Mouse (Mus musculus): Measurements from ENCODE around the gene Tnfrsf22. TPM values are rescaled to one million over a fixed set of nuclear protein-coding genes. Genes with fewer than 3 reads are reported as not detected.

The Tnfrsf22 gene
- total RNA-seq, 2 experiments from 2014 or later: 5.7 to 13.6 TPM

DNA sequence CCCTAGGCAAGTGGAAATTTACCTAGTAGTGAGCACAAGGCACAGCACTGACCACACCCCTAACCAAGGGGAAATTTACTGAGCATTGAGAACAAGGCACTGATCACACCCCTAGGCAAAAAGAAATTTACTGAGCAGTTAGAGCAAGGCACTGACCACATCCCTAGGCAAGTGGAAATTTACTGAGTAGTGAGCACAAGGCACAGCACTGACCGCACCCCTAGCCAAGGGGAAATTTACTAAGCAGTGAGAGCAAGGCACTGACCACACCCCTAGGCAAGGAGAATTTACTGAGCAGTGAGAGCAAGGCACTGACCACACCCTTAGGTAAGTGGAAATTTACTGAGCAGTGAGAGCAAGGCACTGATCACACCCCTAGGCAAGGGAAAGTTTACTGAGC, 12.8 kb downstream of the Tnfrsf22 start:
- peak; percentile 61 for ATAC-seq (replicated peaks; ENCODE audit: poor library complexity)

DNA sequence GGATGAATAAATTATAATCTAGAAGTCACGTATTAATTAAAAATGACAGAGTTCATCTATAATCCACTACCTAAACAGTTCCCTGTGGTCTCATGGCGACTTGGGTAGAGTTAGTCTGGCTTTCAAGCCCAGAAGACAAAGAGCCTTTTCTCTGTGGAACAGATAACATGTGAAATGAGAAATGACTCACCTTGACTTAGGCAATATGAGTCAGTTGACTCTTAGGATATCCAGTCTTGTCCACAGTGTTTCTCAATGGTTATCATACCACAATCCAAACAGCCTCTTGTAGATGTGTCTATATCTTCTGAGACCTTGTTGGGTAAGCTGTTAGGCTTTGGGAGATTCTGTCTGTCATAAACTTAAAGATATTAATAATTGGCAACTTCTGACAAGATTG, 18.0 kb downstream of the Tnfrsf22 start:
- ATAC-seq (replicated peaks; ENCODE audit: poor library complexity): peak; percentile 28; the same call in 1 of the 2 replicates

DNA sequence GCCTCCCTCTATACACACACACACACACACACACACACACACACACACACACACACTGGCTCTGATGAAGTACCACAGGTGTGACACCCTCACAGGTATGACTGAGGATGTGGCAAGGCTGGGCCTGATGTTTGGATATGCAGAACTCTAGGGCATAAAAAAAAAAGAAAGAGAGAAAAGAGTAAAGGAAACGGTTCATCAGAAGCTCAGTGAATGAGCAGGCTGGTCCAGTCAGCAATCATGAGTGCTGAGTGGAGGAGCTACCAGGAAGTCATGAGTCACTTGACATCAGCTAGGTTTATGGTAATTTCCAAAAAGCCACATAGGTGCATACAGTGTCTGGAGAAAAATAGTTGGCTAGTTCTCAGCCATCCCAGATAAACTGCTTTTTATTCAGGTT, 20.0 kb downstream of the Tnfrsf22 start:
- no peak for ATAC-seq (replicated peaks; ENCODE audit: poor library complexity)

DNA sequence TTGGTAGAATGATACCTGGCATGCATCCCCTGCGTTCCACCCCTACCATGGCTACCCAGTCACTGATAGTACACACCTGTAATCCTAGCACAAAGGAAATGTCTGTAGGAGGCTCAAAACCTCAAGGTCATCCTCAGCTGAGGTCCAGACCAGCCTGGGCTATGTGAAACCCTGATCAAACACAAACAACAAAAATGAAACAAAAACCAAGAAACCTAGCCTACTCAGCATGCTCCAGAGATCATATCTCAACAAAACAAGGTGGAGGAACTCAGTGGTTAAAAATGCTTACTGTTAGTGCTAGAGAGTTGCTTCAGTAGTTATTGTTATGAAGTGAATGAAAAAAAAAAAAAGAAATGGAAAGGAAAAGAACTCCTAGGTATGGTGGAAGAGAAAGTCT, 20.9 kb downstream of the Tnfrsf22 start, which contains the start of gene Tnfrsf26:
TSS of gene Tnfrsf26 (minus strand) at position 183 of the 400 bp plus-strand sequence.
- ATAC-seq (replicated peaks; ENCODE audit: poor library complexity): 0 out of 2 replicates have a peak, but pooled peaks have one; percentile 10

DNA sequence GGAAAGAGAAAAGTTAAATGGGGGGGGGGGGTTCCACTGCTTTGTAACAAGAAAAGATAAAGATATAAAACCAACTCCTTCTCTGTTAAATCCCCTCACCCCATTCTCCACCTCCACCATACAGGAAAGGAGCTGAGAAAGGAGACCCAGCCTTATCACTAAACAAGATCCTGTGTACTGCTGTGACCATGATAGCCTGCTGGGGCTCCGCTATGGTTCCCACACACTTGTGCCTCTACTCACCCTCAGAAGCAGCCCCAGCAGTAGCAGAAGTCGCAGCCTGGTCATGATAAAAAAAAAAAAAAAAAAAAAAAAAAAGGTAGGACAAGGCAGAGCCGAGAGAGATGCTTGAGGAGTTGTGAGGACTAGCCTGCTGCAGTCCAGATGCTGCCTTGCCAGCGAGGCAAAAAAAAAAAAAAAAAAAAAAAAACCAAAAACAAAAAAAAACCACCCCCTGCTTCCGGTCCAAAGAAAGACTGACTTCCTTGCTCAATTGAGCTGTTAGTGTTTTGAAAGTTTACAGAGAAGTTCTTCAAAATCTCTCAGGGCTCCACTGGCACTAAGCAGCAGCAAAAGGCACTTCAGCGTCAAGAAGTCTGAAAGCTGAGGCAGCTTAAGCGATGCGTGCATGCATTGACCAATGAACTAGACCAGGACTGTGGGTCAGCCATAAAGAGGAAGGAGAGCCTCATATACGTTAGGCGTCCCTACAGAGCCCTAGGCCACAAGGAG, 21.7 kb downstream of the Tnfrsf22 start:
- peak; percentile 74 for ATAC-seq (replicated peaks; ENCODE audit: poor library complexity)

DNA sequence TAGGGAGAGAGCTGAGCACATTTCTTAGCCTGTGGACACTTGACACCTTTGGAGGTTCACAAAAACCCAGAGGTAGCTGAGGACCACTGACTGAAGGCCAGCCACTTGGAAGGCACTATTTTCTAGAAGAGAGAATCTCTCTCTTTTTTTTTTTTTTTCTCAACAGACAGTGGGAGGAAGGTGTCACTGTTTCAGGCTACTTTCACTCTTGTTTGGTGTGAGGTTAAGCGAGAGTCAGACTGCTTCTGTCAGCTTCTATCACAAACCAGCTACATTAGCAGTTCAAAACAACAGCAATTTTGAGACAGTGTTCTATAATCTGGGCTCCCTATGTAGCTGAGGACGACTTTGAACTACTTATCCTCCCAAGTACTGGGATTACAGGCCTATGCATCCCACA, 23.3 kb downstream of the Tnfrsf22 start:
- no peak for ATAC-seq (replicated peaks; ENCODE audit: poor library complexity)

DNA sequence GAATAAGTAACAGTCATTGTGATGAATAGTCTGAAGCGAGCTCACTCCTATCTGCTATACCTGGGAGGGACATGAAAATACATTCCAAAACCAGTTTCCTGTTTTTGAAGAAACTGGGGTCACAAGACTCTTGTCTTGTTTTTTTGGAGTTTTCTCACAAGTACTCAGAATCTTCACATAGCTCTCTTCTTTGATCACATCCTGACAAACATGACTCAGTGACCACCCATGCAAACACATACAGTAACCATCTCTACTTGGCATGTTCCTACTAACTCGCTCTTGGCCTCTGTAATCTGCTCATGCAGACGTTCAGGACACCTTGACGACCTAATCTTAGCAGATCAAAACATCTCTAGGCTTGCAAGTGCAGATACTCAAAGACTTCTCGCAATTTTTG, 24.3 kb downstream of the Tnfrsf22 start:
- ATAC-seq (replicated peaks; ENCODE audit: poor library complexity): no peak

DNA sequence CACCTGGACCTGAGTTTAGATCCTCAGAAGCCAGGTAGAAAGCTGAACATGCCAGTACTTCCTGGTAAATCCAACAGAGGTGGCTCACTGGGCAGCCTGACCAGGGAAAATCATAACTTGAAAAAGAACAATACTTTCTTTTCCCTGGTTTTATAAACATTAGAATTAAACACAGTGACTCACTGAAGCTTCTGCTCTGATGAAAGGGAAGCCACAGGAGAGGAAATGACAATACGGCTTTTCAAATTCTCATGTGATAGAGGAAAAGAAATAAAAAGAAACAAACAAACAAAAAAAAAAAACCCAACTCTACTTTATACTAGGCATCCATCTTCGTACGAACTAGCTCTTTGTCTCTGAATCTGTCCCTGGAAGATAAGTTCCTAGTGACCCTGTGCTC, 24.9 kb downstream of the Tnfrsf22 start:
- ATAC-seq (replicated peaks; ENCODE audit: poor library complexity): no peak

DNA sequence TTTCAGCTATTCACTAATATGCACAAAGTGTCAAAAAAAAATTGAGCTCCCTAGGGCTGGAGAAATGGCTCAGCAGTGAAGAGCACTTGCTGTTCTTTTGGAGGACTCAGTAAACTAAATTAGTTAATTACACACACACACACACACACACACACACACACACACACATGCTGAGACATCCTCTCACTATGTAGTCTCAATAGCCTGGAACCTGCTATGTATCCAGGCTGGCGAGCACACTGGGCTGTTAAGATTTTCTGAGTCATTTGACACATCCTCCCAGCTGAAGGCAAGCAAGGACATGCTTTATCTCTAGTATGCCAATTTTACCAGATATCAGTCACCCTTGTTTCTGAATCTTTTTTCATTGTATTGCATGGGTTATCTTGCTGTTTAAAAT, 28.5 kb downstream of the Tnfrsf22 start:
- no peak for ATAC-seq (replicated peaks; ENCODE audit: poor library complexity)

DNA sequence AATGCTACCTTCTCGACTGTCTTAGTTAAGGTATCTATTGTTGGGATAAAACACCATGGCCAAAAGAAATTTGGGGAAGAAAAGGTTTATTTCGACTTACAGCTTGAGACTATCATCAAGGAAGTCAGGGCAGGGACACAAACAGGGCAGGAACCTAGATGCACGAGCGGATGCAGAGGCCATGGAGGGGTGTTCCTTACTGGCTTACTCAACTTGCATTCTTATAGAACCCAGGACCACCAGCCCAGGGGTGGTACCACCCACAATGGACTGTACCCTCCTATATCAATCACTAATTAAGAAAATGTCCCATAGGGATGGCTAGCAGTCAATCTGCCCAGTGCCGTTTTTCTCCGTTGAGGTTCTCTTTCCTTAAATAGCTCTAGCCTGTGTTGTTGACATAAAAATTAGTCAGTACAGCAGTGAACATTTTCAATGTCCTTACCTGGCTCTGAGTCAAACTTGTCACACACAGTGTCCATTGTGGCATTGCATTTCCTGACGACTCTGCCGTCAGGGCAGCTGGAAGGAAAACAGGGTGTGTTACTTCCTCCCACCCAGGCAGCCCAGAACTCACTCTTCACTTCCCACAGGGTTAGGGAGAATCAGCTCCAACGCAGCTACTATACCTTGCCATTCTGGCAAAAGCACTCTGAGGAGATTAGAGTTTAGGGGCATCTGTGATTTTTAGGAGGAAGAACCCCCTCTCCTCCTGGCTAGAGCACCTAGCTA, 34.9 kb downstream of the Tnfrsf22 start:
- peak; percentile 39; the same call in 1 of the 2 replicates for ATAC-seq (replicated peaks; ENCODE audit: poor library complexity)

DNA sequence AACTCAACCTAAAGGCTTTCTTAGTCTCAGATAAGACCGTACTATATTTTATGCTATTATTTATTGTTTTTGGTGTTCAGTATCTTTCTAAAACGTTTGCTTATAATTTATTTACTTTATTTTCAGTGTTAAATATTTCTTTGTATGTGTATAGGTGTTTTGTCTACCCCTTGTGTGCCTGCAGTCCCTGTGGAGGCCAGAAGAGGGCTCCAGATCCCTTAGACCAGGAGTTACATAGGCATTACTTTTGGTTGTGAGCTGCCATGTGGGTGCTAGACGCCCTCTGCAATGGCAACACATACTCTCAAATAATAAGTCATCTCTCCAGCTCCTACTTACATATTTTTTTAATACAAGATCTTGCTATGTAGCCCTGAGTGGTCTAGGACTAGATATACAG, 37.2 kb downstream of the Tnfrsf22 start:
- ATAC-seq (replicated peaks; ENCODE audit: poor library complexity): peak; percentile 74

DNA sequence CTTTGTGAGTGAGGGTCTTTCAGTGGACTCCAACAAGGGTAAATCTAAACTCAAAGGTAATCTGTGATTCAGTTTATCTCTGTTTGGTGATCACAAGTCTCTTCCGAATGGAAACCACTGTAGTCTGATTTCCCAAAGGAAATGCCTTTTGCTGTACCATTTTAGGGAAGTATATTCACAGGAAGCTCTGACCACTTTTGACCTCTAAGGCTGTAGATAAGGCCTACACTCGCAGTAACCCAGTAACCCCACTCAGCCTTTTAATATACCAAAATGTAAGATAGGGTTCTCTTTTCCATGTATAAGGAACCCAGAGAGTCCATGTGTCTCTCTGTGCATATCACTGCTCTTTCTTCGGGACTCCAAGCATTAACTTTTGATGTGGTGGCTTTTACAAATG, 44.1 kb downstream of the Tnfrsf22 start:
- ATAC-seq (replicated peaks; ENCODE audit: poor library complexity): peak; percentile 55

DNA sequence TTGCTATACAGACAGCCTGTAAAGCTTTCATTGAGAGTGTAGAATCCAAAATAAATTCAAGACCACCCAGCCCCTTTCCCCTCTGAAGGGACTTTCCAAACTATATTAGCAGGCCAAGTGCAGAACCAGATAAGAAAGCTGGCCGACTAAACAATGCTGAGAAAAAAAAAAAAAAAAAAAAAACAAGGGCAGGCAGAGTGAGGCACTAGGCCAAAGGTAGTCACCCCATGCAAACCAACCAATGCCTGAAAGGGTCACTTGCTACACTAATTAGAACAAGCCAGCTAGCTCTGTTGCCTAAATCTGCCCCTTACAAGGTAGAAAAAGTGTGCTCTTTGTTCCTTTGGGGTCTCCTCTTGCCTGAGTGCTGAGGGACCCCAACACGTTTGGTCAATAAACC, 44.6 kb downstream of the Tnfrsf22 start:
- ATAC-seq (replicated peaks; ENCODE audit: poor library complexity): no peak

DNA sequence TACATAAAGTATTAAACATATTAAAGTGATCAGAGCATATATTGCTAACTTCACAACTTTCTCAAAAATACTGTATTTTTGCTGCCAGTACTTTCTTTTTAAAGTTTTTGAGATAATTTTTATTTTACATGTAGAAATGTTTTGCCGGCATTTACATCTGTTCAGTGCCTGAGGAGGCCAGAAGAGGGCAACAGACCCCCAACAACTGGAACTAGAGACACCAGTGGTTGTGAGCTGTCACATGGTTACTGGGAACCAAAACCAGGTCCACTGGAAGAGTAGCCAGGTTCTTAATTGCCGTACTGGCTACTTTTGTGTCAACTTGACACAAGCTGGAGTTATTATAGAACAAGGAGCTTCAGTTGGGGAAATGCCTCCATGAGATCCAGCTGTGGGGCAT, 47.8 kb downstream of the Tnfrsf22 start:
- peak; percentile 38; the same call in 1 of the 2 replicates for ATAC-seq (replicated peaks; ENCODE audit: poor library complexity)

DNA sequence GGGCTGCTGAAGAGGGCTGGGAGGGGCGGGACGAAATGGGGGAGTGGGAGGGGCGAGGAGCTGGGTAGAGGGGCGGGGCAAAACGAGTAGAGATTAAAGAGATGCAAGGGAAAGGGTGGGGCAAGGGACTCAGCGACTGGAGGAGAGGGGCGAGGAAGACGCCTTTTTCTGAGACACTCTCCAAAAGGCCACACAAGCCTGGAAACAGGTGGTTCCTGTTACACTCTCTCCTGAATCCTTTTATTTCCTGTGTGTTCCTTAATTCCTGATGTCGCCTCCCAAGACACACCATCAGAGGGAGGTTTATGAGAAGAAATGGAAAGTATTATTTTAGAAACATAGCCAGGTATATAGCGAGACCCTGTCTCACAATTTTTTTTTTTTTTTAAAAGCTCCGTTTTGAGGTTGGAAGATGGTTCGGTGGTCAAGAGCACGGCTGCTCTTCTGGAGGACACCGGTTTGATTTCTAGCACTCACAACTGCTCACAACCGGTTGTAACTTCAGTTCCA, 49.2 kb downstream of the Tnfrsf22 start:
- no peak for ATAC-seq (replicated peaks; ENCODE audit: poor library complexity)

DNA sequence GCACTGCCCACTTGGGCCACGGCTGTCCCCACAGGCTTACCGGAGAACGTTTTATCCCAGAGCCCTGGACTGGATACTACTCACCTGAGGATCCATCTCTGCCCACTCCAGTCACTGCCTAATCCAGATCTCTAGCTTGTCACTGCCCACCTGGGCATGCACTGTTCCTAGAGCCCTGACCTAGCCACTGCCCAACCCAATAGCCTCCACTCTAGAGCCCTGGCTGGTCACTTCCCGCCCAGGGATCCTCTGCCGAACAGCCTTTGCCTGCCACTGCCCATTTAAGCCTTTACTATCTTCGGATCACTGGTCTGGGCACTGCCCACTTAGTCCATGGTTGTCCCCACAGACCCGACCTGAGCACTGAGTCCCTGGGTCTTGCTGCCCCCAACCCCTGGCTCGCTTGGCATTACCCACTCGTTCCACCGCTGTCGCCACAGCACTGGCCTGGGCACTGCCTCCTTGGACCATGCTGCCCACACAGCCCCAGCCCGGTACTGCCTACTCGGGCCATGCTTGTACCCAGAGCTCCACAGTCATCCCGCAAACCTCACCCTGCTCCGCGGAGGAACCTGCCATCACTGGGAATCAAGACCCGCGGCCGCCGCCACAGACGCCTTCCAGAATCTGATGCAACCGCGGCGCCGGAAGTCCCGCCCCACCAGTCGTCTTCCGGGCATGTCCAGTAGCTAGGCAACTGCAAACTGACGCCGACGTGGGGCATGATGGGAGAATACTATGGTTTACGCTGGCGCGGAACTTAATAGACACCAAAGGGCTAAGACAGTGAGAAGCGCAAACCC, 49.8 kb downstream of the Tnfrsf22 start, which contains the start of gene Cars:
TSS of gene Cars (minus strand) at position 663 of the 803 bp plus-strand sequence.
- ATAC-seq (replicated peaks; ENCODE audit: poor library complexity): peak; percentile 93

DNA sequence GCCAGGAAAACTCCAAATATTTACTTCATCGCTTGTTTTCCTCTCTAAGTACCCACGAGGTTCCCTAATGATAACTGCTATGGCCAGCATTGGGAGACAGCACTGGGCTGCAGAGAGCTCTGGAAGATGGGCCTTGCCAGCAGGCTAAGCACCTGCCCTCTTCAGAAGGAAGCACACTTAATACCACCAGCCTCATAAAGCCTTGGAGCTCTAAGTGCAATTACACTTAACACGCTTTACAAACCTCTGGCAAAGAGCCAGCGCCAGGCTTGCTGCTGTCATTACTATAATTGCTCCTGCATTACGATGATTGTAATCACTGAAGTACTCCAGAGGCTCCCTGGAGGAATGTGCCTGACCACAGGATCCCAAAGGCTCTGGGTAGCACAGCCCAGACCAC, 54.6 kb downstream of the Tnfrsf22 start:
- no peak for ATAC-seq (replicated peaks; ENCODE audit: poor library complexity)

DNA sequence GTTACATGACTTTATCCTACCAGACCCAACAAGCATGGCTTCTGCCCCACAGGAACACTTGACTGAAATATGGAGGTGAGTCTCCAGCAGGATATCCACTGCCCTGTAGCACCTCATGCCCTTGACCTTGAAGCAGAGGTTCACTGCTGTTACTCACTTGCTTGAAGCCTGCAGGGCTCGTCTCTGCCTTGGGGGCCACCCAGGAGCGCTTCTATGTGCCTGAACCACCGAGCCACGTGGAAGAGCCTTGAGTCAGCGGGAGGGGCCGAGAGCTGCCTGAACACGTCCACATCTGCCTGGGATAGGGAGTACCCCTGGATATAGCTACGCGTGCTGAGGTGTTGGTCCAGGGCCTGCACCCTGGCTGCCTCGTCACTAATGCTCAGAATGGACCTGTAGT, 57.2 kb downstream of the Tnfrsf22 start:
- ATAC-seq (replicated peaks; ENCODE audit: poor library complexity): no peak

DNA sequence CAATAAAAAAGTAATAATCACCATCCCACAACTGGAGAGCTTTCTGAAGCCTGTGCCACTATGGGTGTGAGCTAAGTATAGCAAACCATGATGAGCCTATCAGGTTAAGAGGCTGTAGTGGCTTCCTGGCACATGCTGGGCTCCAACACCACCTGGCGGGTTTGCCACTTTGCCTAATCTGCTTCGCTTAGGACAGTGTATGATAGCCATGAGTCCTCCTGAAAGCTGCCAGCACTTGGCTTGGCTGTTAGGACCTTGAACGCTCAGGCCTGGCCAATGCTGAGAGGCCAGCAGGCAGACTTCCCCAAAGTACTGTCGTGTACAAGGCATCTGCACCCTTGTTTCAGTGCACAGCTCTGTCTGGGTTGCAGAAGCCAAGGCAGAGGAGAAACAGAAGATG, 61.5 kb downstream of the Tnfrsf22 start:
- no peak for ATAC-seq (replicated peaks; ENCODE audit: poor library complexity)

DNA sequence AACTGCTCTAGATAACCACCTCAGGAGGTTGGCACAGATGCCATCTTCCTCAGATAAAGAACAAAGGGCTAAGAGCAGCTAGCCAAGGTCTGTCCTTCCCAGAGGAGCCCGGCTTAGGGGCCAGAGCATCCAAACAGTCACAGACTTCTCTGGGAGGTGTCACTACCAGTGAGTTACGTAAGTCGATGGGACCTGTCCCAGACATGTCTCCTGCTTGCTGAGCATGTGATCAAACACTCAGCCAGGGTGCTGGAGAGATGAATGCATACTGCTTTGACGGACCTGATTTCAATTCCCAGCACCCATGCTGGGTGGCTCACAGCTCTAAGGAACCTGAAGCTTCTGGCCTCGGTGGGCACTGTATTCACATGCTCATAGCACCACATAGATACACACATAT, 61.9 kb downstream of the Tnfrsf22 start:
- ATAC-seq (replicated peaks; ENCODE audit: poor library complexity): no peak
